Mouse (Mus musculus): ENCODE data around the gene Cmss1.

DNA sequence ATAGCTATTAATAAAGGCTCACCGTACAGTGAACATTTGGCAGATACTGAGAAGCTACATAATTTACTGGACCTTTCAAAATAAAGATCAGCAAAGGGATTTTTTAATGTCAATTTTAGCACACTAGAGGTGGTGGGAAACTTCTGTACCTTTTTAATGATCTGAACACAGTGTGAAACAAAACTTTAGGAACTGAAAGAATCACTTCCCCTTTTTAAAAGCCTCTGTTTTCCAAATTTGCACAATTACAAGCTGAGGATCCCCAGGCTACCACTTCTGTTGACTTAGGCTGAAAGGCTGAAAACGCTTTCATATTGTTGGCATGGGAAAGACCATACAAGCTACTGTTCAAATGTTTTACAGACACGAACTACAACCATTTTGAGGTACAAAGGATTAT, 56.6 kb downstream of the Cmss1 start:
- TF ChIP-seq EP300 (IDR thresholded peaks at IDR 0.05; ENCODE audit: low read depth) (no peak), CTCF (IDR thresholded peaks at IDR 0.05; ENCODE audit: low read depth) (no peak)
